Mouse (Mus musculus) ovary, postnatal 14 days (tissue): ENCODE measurements around the gene M6pr.

Experiments used
- DNase-seq: peaks from one replicate; pipeline ENCODE4 v3.0.0; 2022; ENCODE audit warnings: low spot score

Gene M6pr

GRCm38 (mm10) chr6:122298223-122298609 lies 10.3 kb upstream of the M6pr start:
- DNase-seq, result no peak

GRCm38 (mm10) chr6:122299621-122300133 lies 8.8 kb upstream of the M6pr start:
- no peak for DNase-seq

GRCm38 (mm10) chr6:122302121-122302520 lies 6.4 kb upstream of the M6pr start:
- no peak for DNase-seq

- DNase-seq, result no peak
These were observed 5.9 kb upstream of the M6pr start for GRCm38 (mm10) chr6:122302661-122303060.

GRCm38 (mm10) chr6:122303526-122303925 lies 5.0 kb upstream of the M6pr start:
- no peak for DNase-seq

GRCm38 (mm10) chr6:122304355-122304754 lies 4.2 kb upstream of the M6pr start:
- peak; percentile 71 for DNase-seq

GRCm38 (mm10) chr6:122304790-122305555 lies 3.5 kb upstream of the M6pr start:
- DNase-seq, result no peak

GRCm38 (mm10) chr6:122306707-122307106 lies 1.8 kb upstream of the M6pr start:
- DNase-seq, result no peak

- DNase-seq, result no peak
These were observed 400 bp upstream of the M6pr start for GRCm38 (mm10) chr6:122308136-122308504.

GRCm38 (mm10) chr6:122309446-122309960 lies 983 bp downstream of the M6pr start:
- DNase-seq, result no peak

GRCm38 (mm10) chr6:122310187-122310820 lies 1.8 kb downstream of the M6pr start:
- DNase-seq, result no peak

GRCm38 (mm10) chr6:122318726-122319125 lies 10.2 kb downstream of the M6pr start:
- no peak for DNase-seq

GRCm38 (mm10) chr6:122325361-122325975 lies 16.9 kb downstream of the M6pr start:
- no peak for DNase-seq

- no peak for DNase-seq
These were observed 24.6 kb downstream of the M6pr start for GRCm38 (mm10) chr6:122333081-122333612.

- DNase-seq, result no peak
These were observed 26.3 kb downstream of the M6pr start for GRCm38 (mm10) chr6:122334786-122335340.

- DNase-seq, result no peak
These were observed 29.0 kb downstream of the M6pr start for GRCm38 (mm10) chr6:122337546-122337945.

- peak; percentile 34 for DNase-seq
These were observed 30.6 kb downstream of the M6pr start for GRCm38 (mm10) chr6:122339047-122339647.

GRCm38 (mm10) chr6:122339648-122340341 lies 31.3 kb downstream of the M6pr start:
- DNase-seq, result peak; percentile 71

GRCm38 (mm10) chr6:122340349-122341000 lies 32.0 kb downstream of the M6pr start, which contains the start of gene Phc1:
TSS of gene Phc1 (minus strand) at chr6:122340561.
- DNase-seq, result peak; percentile 7

- no peak for DNase-seq
These were observed 32.7 kb downstream of the M6pr start for GRCm38 (mm10) chr6:122341038-122341810.
